Mouse (Mus musculus): ENCODE results near the gene Dyrk4. TPM values are rescaled to one million over a fixed set of nuclear protein-coding genes. Genes with fewer than 3 reads are reported as not detected.
A peak's percentile ranks its signal among the peaks of the same experiment; 100 is the strongest.

The Dyrk4 gene
- polyA plus RNA-seq, 1 experiment from 2014 or later, result not detected

DNA sequence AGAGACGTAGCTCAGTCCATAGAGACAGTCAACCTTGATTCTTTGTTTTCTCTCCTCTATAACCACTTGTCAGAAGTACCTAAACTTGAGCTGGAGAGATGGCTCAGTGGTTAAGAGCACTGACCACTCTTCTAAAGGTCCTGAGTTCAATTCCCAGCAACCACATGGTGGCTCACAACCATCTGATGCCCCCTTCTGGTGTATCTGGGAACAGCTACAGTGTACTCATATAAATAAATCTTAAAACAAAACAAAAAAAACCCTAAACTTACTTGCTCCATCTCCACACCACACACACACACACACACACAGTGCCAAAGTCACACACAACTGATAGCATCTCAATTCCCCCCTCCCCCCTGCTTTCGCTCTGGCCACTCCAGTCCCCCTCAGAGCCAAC lies 16.4 kb upstream of the Dyrk4 start:
- TF ChIP-seq EP300 (optimal IDR thresholded peaks at IDR 0.05) (no peak), CTCF (IDR thresholded peaks at IDR 0.05; ENCODE audit: low read depth) (peak; percentile 44)
- H3K27ac ChIP-seq (replicated peaks), result no peak overlapping the region
- H3K36me3 ChIP-seq (ENCODE audit: control insufficient read depth, insufficient read depth, low read length), result 0 out of 2 replicates have a peak, but pooled peaks cover 3% of the 10 kb centered on the region
- peaks cover 4% of the 10 kb centered on the region; the same call in 1 of the 2 replicates for H3K4me1 ChIP-seq (replicated peaks; ENCODE audit: control insufficient read depth, insufficient read depth)
- no peaks in the 10 kb centered on the region for H3K9me3 ChIP-seq (ENCODE audit: control insufficient read depth, low read length)
- ATAC-seq (ENCODE audit: low FRiP score, low TSS enrichment) (no peak), DNase-seq (ENCODE audit: low spot score) (no peak)
- H3K27me3 ChIP-seq (ENCODE audit: control insufficient read depth, insufficient read depth, low read length), result no peaks in the 10 kb centered on the region
- no peak overlapping the region for H3K4me3 ChIP-seq (ENCODE audit: low read depth, low read length)
- no peak overlapping the region for H3K9ac ChIP-seq (ENCODE audit: low read length)
- peak overlapping the region; percentile 96 for H3K4me2 ChIP-seq (replicated peaks; ENCODE audit: low read depth)
- WGBS, result 81% methylated on average over 2 of the region's 2 CpGs

DNA sequence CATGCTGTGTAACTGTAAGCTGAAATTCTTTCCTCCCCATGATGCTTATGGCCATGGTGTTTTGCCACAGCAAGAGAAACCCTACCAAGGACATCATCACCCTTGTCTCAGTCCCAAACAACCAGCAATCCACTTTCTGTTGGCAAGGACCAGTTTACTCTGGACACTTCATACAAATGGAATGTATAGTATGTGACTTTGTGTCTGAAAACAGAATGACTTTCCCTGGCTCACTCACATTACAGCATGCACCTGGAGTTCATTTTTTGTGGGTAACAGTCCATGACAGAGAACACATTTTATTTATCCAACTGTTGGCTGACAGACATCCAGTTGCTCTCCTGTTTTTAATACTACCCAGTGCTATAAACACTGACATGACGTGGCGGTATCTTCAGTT lies 11.3 kb upstream of the Dyrk4 start:
- Histone ChIP-seq H3K9me3 (ENCODE audit: control insufficient read depth, low read length) (no peaks in the 10 kb centered on the region), H3K9ac (ENCODE audit: low read length) (no peak overlapping the region), H3K4me2 (replicated peaks; ENCODE audit: low read depth) (no peak overlapping the region), H3K36me3 (ENCODE audit: control insufficient read depth, insufficient read depth, low read length) (0 out of 2 replicates have a peak, but pooled peaks cover 3% of the 10 kb centered on the region), H3K27me3 (ENCODE audit: control insufficient read depth, insufficient read depth, low read length) (no peaks in the 10 kb centered on the region), H3K4me3 (ENCODE audit: low read depth, low read length) (no peak overlapping the region), H3K27ac (replicated peaks) (no peak overlapping the region), H3K4me1 (replicated peaks; ENCODE audit: control insufficient read depth, insufficient read depth) (no peaks in the 10 kb centered on the region)
- DNase-seq (ENCODE audit: low spot score), result no peak
- 87% methylated on average over 2 of the region's 2 CpGs for WGBS
- no peak for ATAC-seq (ENCODE audit: low FRiP score, low TSS enrichment)
- no peak for TF ChIP-seq EP300 (optimal IDR thresholded peaks at IDR 0.05)
- no peak for TF ChIP-seq CTCF (IDR thresholded peaks at IDR 0.05; ENCODE audit: low read depth)

DNA sequence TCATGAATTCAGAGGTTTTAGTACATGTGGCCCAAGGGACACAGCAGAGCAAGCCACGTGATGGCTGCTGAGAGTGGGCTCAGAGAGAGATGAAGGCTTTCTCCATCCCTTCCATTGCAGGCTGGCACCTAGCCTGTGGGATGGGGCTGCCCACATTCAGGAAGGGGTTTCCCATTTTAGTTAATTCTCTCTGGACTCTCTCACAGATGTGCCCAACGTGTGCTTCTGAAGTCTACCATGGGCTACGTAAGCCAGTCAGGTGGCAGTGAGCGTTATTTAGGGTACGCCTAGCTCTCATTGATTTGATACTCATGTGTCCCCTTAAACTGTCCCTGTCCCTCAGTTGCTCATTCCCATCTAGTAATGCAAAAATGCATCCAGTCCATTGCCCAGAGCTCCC lies 6.7 kb downstream of the Dyrk4 start:
- DNase-seq (ENCODE audit: low spot score) (no peak), ATAC-seq (ENCODE audit: low FRiP score, low TSS enrichment) (no peak)
- 78% methylated on average over 5 of the region's 5 CpGs for WGBS
- Histone ChIP-seq H3K36me3 (ENCODE audit: control insufficient read depth, insufficient read depth, low read length) (no peaks in the 10 kb centered on the region), H3K27ac (replicated peaks) (no peak overlapping the region), H3K9ac (ENCODE audit: low read length) (no peak overlapping the region), H3K4me2 (replicated peaks; ENCODE audit: low read depth) (no peak overlapping the region), H3K4me1 (replicated peaks; ENCODE audit: control insufficient read depth, insufficient read depth) (no peaks in the 10 kb centered on the region), H3K9me3 (ENCODE audit: control insufficient read depth, low read length) (no peaks in the 10 kb centered on the region), H3K4me3 (ENCODE audit: low read depth, low read length) (no peak overlapping the region), H3K27me3 (ENCODE audit: control insufficient read depth, insufficient read depth, low read length) (no peaks in the 10 kb centered on the region)
- no peak for TF ChIP-seq EP300 (optimal IDR thresholded peaks at IDR 0.05)
- TF ChIP-seq CTCF (IDR thresholded peaks at IDR 0.05; ENCODE audit: low read depth), result no peak

DNA sequence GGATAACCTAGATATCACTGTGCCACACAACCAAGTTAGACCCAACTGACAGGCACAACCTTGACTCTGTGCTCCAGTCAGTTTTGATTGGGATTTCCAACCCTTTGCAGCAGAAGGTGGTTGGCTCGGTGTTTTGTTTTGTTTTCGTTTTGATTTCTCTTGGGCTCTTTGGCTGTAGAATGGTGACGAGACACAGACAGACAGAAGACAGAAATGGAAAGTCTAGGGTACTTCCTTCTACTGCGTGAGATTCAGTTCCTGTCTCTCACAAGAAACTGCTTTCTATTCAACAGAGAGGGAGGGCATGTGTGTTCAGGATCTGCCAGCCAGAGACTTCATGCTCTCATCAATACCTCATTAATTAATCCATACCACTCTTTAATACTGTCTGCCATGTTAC lies 10.9 kb downstream of the Dyrk4 start:
- 78% methylated on average over 4 of the region's 4 CpGs for WGBS
- TF ChIP-seq EP300 (optimal IDR thresholded peaks at IDR 0.05) (no peak), CTCF (IDR thresholded peaks at IDR 0.05; ENCODE audit: low read depth) (no peak)
- DNase-seq (ENCODE audit: low spot score), result no peak
- no peak overlapping the region for H3K9ac ChIP-seq (ENCODE audit: low read length)
- no peak overlapping the region for H3K4me3 ChIP-seq (ENCODE audit: low read depth, low read length)
- H3K4me2 ChIP-seq (replicated peaks; ENCODE audit: low read depth), result no peak overlapping the region
- no peak for ATAC-seq (ENCODE audit: low FRiP score, low TSS enrichment)
- H3K27me3 ChIP-seq (ENCODE audit: control insufficient read depth, insufficient read depth, low read length), result no peaks in the 10 kb centered on the region
- H3K27ac ChIP-seq (replicated peaks), result no peak overlapping the region
- H3K9me3 ChIP-seq (ENCODE audit: control insufficient read depth, low read length), result no peaks in the 10 kb centered on the region
- no peaks in the 10 kb centered on the region for H3K36me3 ChIP-seq (ENCODE audit: control insufficient read depth, insufficient read depth, low read length)
- H3K4me1 ChIP-seq (replicated peaks; ENCODE audit: control insufficient read depth, insufficient read depth), result no peaks in the 10 kb centered on the region

DNA sequence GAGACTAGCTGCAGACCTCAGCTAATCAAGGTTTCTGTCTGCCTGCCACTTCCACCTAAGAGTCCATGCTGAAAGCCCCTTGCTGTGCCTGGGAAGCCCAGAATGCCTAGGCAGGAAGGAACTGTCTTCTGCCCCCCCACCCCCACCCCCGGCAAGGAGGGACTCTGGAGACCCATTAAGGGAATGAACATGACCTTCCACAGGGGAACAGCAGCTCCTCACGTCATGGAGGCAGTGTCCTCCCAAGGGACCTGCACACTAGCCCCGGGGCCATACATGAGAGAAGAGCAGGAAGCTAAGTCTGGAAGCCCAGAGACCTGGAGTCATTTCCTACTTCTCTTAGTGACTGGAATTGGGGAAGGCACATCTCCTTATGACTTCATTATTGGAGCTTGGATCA lies 13.8 kb downstream of the Dyrk4 start:
- Histone ChIP-seq H3K27ac (replicated peaks) (no peak overlapping the region), H3K4me2 (replicated peaks; ENCODE audit: low read depth) (no peak overlapping the region), H3K27me3 (ENCODE audit: control insufficient read depth, insufficient read depth, low read length) (no peaks in the 10 kb centered on the region), H3K4me1 (replicated peaks; ENCODE audit: control insufficient read depth, insufficient read depth) (no peaks in the 10 kb centered on the region), H3K4me3 (ENCODE audit: low read depth, low read length) (no peak overlapping the region), H3K9ac (ENCODE audit: low read length) (no peak overlapping the region), H3K9me3 (ENCODE audit: control insufficient read depth, low read length) (no peaks in the 10 kb centered on the region), H3K36me3 (ENCODE audit: control insufficient read depth, insufficient read depth, low read length) (no peaks in the 10 kb centered on the region)
- ATAC-seq (ENCODE audit: low FRiP score, low TSS enrichment) (no peak), DNase-seq (ENCODE audit: low spot score) (no peak)
- WGBS, result 70% methylated on average over 3 of the region's 3 CpGs
- TF ChIP-seq CTCF (IDR thresholded peaks at IDR 0.05; ENCODE audit: low read depth) (no peak), EP300 (optimal IDR thresholded peaks at IDR 0.05) (no peak)

DNA sequence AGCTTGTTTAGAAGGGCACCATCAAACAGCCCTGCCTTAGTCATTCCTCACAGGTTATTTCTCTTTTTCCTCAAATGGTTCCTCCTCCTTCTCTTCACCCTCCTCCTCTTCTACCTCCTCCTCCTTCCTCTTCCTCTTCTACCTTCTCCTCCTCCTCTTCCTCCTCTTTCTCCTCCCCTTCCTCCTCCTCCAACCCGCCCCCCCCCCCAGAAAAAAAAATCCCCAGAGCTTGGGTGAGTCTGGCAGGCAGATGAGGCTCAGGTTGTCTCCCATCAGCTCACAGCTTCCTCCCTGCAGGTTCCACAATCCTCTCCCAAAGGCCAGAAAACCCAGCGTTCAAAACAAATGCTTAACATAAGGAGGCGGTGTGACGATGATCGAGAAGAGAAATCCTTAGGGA lies 14.3 kb downstream of the Dyrk4 start:
- Histone ChIP-seq H3K36me3 (ENCODE audit: control insufficient read depth, insufficient read depth, low read length) (no peaks in the 10 kb centered on the region), H3K4me3 (ENCODE audit: low read depth, low read length) (no peak overlapping the region), H3K9me3 (ENCODE audit: control insufficient read depth, low read length) (no peaks in the 10 kb centered on the region), H3K4me2 (replicated peaks; ENCODE audit: low read depth) (no peak overlapping the region), H3K9ac (ENCODE audit: low read length) (no peak overlapping the region), H3K27ac (replicated peaks) (no peak overlapping the region), H3K27me3 (ENCODE audit: control insufficient read depth, insufficient read depth, low read length) (no peaks in the 10 kb centered on the region), H3K4me1 (replicated peaks; ENCODE audit: control insufficient read depth, insufficient read depth) (no peaks in the 10 kb centered on the region)
- no peak for ATAC-seq (ENCODE audit: low FRiP score, low TSS enrichment)
- no peak for DNase-seq (ENCODE audit: low spot score)
- TF ChIP-seq CTCF (IDR thresholded peaks at IDR 0.05; ENCODE audit: low read depth), result no peak
- TF ChIP-seq EP300 (optimal IDR thresholded peaks at IDR 0.05), result no peak
- 76% methylated on average over 4 of the region's 5 CpGs for whole genome bisulfite sequencing
